Mouse (Mus musculus) heart, postnatal 0 days (tissue): ENCODE measurements around the gene Kdm5b. TPM values are rescaled to one million over a fixed set of nuclear protein-coding genes. Genes with fewer than 3 reads are reported as not detected.

ENCODE experiments used
- ATAC-seq: fragments of 200-750 bp; cut with Nextera tagmentation; 2 replicates; pipeline ENCODE4 v1.8.0; 2017; ENCODE audit warnings: low read depth, moderate number of reproducible peaks, moderate library complexity; ENCODE audit not compliant: insufficient read depth
- DNase-seq: peaks from one replicate; pipeline ENCODE4 v3.0.0-alpha.2; 2016; ENCODE audit warnings: low spot score
- H3K27ac ChIP-seq: fragments of 300-500 bp; sonication (generic); 2 replicates; pipeline ENCODE4 v1.5.1; 2014; ENCODE audit warnings: low read depth, mild to moderate bottlenecking
- H3K27me3 ChIP-seq: fragments of 300-500 bp; sonication (generic); 2 replicates; pipeline ENCODE4 v1.6.1; 2014; ENCODE audit warnings: low read length, mixed read lengths; ENCODE audit not compliant: control insufficient read depth, insufficient read depth
- H3K36me3 ChIP-seq: fragments of 300-500 bp; sonication (generic); replicated peaks from 2 replicates; pipeline ENCODE4 v1.6.1; 2014; ENCODE audit warnings: low read length, mixed read lengths; ENCODE audit not compliant: control insufficient read depth, insufficient read depth
- H3K4me1 ChIP-seq: fragments of 300-500 bp; sonication (generic); 2 replicates; pipeline ENCODE4 v1.6.1; 2014; ENCODE audit warnings: antibody characterized with exemption; ENCODE audit not compliant: control insufficient read depth, insufficient read depth
- H3K4me2 ChIP-seq: fragments of 300-500 bp; sonication (generic); 2 replicates; pipeline ENCODE4 v1.6.1; 2014; ENCODE audit warnings: low read depth, mild to moderate bottlenecking, low read length, moderate library complexity
- H3K4me3 ChIP-seq: fragments of 300-500 bp; sonication (generic); 2 replicates; pipeline ENCODE4 v1.5.1; 2014; ENCODE audit warnings: low read depth, low read length
- H3K9ac ChIP-seq: fragments of 300-500 bp; sonication (generic); replicated peaks from 2 replicates; pipeline ENCODE4 v1.6.1; 2014; ENCODE audit warnings: low read depth, low read length, mixed read lengths
- H3K9me3 ChIP-seq: fragments of 300-500 bp; sonication (generic); replicated peaks from 2 replicates; pipeline ENCODE4 v1.6.1; 2016; ENCODE audit warnings: low read length; ENCODE audit not compliant: control insufficient read depth
- CTCF ChIP-seq: IDR thresholded peaks from 2 replicates; pipeline ENCODE4 v1.5.1; 2016; ENCODE audit warnings: antibody characterized with exemption, control low read depth, low read depth
- EP300 ChIP-seq: IDR thresholded peaks from 2 replicates; pipeline ENCODE4 v1.6.1; 2016; ENCODE audit warnings: antibody characterized with exemption, low read depth
- WGBS: fragments of 180-500 bp; shearing (Covaris S2); extraction: QIAGEN DNeasy Blood & Tissue Kit; methylation state at CpG from one replicate; pipeline ENCODE4 v1.1.7; 2014; 5-methylcytosine and 5-hydroxymethylcytosine counted together
- polyA plus RNA-seq: library from polyadenylated mRNA; unstranded; fragments of >200 nt; fragmentation: Nextera tagmentation; extraction: Ambion mirVana; gene quantifications from 2 replicates; pipeline ENCODE4 v1.2.1, GENCODE M21; 2015
- total RNA-seq: library from RNA; depleted of rRNA; stranded (reverse); fragments of >200 nt; gene quantifications from 2 replicates; pipeline ENCODE4 v1.2.3, GENCODE M21; 2014; ENCODE audit warnings: low replicate concordance; rRNA removed

Kdm5b gene
- 29.3 and 30.1 TPM in 2 replicates for total RNA-seq
- 19.0 and 19.4 TPM in 2 replicates for polyA plus RNA-seq

- Histone ChIP-seq H3K27ac (peak within 1 kb of the TSS; percentile 88), H3K4me2 (peak within 1 kb of the TSS; percentile 91), H3K36me3 (no peaks in the 10 kb centered on the region), H3K4me3 (peak within 1 kb of the TSS; percentile 99), H3K9ac (peak within 1 kb of the TSS; percentile 95), H3K9me3 (no peaks in the 10 kb centered on the region), H3K4me1 (peaks cover 25% of the 10 kb centered on the region), H3K27me3 (no peaks in the 10 kb centered on the region)
- peak; percentile 69 for DNase-seq
- 0 out of 2 replicates have a peak, but pooled peaks have one; percentile 6 for ATAC-seq
- WGBS, result under 1% methylated on average over 33 of the region's 34 CpGs
- TF ChIP-seq CTCF, result no peak
- no peak for TF ChIP-seq EP300
Observed at GRCm38 (mm10) chr1:134559976-134560375, at the start of gene Kdm5b. Gene Kdm5b (plus strand): TSS chr1:134560171.

GRCm38 (mm10) chr1:134512183-134512582, 47.8 kb upstream of the Kdm5b start:
- Histone ChIP-seq H3K4me1 (no peaks in the 10 kb centered on the region), H3K4me3 (no peak overlapping the region), H3K9ac (no peak overlapping the region), H3K27me3 (peaks cover 3% of the 10 kb centered on the region; the same call in 1 of the 2 replicates), H3K9me3 (no peaks in the 10 kb centered on the region), H3K36me3 (peaks cover 12% of the 10 kb centered on the region), H3K27ac (no peak overlapping the region), H3K4me2 (no peak overlapping the region)
- 62% methylated on average over 4 of the region's 4 CpGs for WGBS
- TF ChIP-seq EP300 (no peak), CTCF (no peak)
- no peak for ATAC-seq
- DNase-seq, result no peak

- no peak overlapping the region for H3K9ac ChIP-seq
- no peaks in the 10 kb centered on the region for H3K4me1 ChIP-seq
- no peak overlapping the region for H3K27ac ChIP-seq
- no peaks in the 10 kb centered on the region for H3K9me3 ChIP-seq
- H3K4me2 ChIP-seq, result no peak overlapping the region
- no peak for DNase-seq
- WGBS, result 67% methylated on average over 6 of the region's 6 CpGs
- no peak for TF ChIP-seq CTCF
- TF ChIP-seq EP300, result no peak
- peaks cover 3% of the 10 kb centered on the region; the same call in 1 of the 2 replicates for H3K27me3 ChIP-seq
- H3K4me3 ChIP-seq, result peak overlapping the region; percentile 57; the same call in 1 of the 2 replicates
- ATAC-seq, result no peak
- H3K36me3 ChIP-seq, result peaks cover 8% of the 10 kb centered on the region
Observed at GRCm38 (mm10) chr1:134512584-134512983, 47.4 kb upstream of the Kdm5b start.

GRCm38 (mm10) chr1:134513312-134513860, 46.6 kb upstream of the Kdm5b start:
- Histone ChIP-seq H3K4me2 (peak overlapping the region; percentile 84), H3K9ac (peak overlapping the region; percentile 44; the same call in 1 of the 2 replicates), H3K27ac (no peak overlapping the region), H3K27me3 (peaks cover 3% of the 10 kb centered on the region; the same call in 1 of the 2 replicates), H3K4me3 (peak overlapping the region; percentile 57), H3K4me1 (no peaks in the 10 kb centered on the region), H3K9me3 (no peaks in the 10 kb centered on the region), H3K36me3 (no peaks in the 10 kb centered on the region)
- ATAC-seq (peak; percentile 57), DNase-seq (peak; percentile 14)
- 3% methylated on average over 38 of the region's 38 CpGs for WGBS
- TF ChIP-seq CTCF (peak; percentile 13; the same call in 1 of the 2 replicates), EP300 (no peak)

- H3K27ac ChIP-seq, result no peak overlapping the region
- no peaks in the 10 kb centered on the region for H3K4me1 ChIP-seq
- DNase-seq, result peak; percentile 8
- H3K27me3 ChIP-seq, result peaks cover 3% of the 10 kb centered on the region; the same call in 1 of the 2 replicates
- H3K36me3 ChIP-seq, result no peaks in the 10 kb centered on the region
- WGBS, result 51% methylated on average over 16 of the region's 16 CpGs
- 0 out of 2 replicates have a peak overlapping the region, but pooled peaks have one; percentile 44 for H3K9ac ChIP-seq
- no peaks in the 10 kb centered on the region for H3K9me3 ChIP-seq
- TF ChIP-seq CTCF (no peak), EP300 (no peak)
- ATAC-seq, result no peak
- H3K4me3 ChIP-seq, result peak overlapping the region; percentile 57
- H3K4me2 ChIP-seq, result peak overlapping the region; percentile 84
Observed at GRCm38 (mm10) chr1:134513876-134514590, 45.9 kb upstream of the Kdm5b start.
